Mouse (Mus musculus) lung, postnatal 0 days (tissue): Measurements from ENCODE around the gene L3mbtl1.

Experiments
- CTCF ChIP-seq: IDR thresholded peaks from 2 replicates; pipeline ENCODE4 v1.5.1; 2016; ENCODE audit warnings: antibody characterized with exemption, mild to moderate bottlenecking
- EP300 ChIP-seq: IDR thresholded peaks from 2 replicates; pipeline ENCODE4 v1.6.1; 2016; ENCODE audit warnings: antibody characterized with exemption, mild to moderate bottlenecking, control low read depth

DNA sequence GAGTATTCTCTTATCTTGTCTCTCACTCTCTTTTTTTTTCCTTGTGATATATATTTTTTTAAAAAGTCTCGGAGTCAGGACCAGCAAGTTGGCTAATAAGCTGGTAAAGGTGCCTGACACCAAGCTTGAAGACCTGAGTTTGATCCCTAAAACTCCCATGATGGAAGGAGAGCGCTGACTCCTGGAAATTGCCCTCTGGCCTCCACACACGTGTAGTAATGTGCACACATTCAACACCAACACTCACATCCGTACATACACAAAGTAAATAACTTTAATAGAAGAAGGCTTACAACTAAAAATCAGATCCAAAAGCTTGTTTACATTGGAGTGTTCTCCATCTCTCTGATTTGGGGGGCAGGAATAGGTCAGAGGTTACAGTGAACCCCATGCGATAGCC, 29.9 kb downstream of the L3mbtl1 start:
- TF ChIP-seq CTCF (no peak), EP300 (no peak)
